Mouse (Mus musculus): Measurements from ENCODE around the gene Agpat2. TPM values are rescaled to one million over a fixed set of nuclear protein-coding genes. Genes with fewer than 3 reads are reported as not detected.

Gene Agpat2
- polyA plus RNA-seq, 1 experiment from 2014 or later: 9.6 TPM

DNA sequence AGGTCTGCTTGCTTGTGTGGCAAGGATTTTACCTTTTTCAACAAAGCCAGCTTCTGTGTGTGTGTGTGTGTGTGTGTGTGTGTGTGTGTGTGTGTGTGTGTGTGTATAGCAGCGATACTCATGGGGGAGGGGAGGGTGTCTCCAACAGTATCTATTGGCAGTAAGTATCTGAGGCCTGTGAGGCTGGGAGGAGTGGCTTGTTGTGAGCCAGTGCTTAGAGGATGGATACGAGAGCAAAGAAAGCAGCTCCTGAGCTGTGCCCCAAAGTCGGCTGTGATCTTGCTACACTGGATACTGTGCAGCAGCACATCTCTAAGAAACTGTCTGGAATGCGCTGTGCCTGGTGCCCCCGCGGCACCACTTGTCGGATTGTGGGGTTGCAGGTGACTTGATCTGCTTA, 13.7 kb upstream of the Agpat2 start:
- Histone ChIP-seq H3K36me3 (no peaks in the 10 kb centered on the region), H3K4me3 (no peak overlapping the region), H3K4me2 (replicated peaks) (no peak overlapping the region), H3K4me1 (no peaks in the 10 kb centered on the region), H3K9ac (replicated peaks) (no peak overlapping the region), H3K27ac (replicated peaks) (no peak overlapping the region), H3K9me3 (no peaks in the 10 kb centered on the region), H3K27me3 (0 out of 2 replicates have a peak, but pooled peaks cover 4% of the 10 kb centered on the region)
- no peak for ATAC-seq (ENCODE audit: low FRiP score, low read depth)
- WGBS: 60% methylated on average over 7 of the region's 7 CpGs

- Histone ChIP-seq H3K27me3 (0 out of 2 replicates have a peak, but pooled peaks cover 4% of the 10 kb centered on the region), H3K4me2 (replicated peaks) (no peak overlapping the region), H3K9me3 (no peaks in the 10 kb centered on the region), H3K4me3 (no peak overlapping the region), H3K27ac (replicated peaks) (no peak overlapping the region), H3K36me3 (no peaks in the 10 kb centered on the region), H3K4me1 (no peaks in the 10 kb centered on the region), H3K9ac (replicated peaks) (no peak overlapping the region)
- 83% methylated on average over 6 of the region's 6 CpGs for WGBS
- no peak for ATAC-seq (ENCODE audit: low FRiP score, low read depth)
Observed at GRCm38 (mm10) chr2:26617331-26617730, 13.1 kb upstream of the Agpat2 start.

GRCm38 (mm10) chr2:26615459-26616124, 11.4 kb upstream of the Agpat2 start:
- 86% methylated on average over 4 of the region's 4 CpGs for WGBS
- Histone ChIP-seq H3K27ac (replicated peaks) (no peak overlapping the region), H3K4me2 (replicated peaks) (no peak overlapping the region)

GRCm38 (mm10) chr2:26614903-26615302, 10.7 kb upstream of the Agpat2 start:
- ATAC-seq (ENCODE audit: low FRiP score, low read depth): no peak
- no peak overlapping the region for H3K27ac ChIP-seq (replicated peaks)
- H3K9ac ChIP-seq (replicated peaks): no peak overlapping the region
- no peaks in the 10 kb centered on the region for H3K9me3 ChIP-seq
- 0 out of 2 replicates have a peak, but pooled peaks cover 4% of the 10 kb centered on the region for H3K27me3 ChIP-seq
- no peaks in the 10 kb centered on the region for H3K4me1 ChIP-seq
- H3K36me3 ChIP-seq: no peaks in the 10 kb centered on the region
- 86% methylated on average over 5 of the region's 5 CpGs for WGBS
- no peak overlapping the region for H3K4me3 ChIP-seq
- H3K4me2 ChIP-seq (replicated peaks): no peak overlapping the region

More at GRCm38 (mm10) chr2:26615459-26616124, 11.4 kb upstream of the Agpat2 start:
- Histone ChIP-seq H3K4me1 (no peaks in the 10 kb centered on the region), H3K36me3 (no peaks in the 10 kb centered on the region), H3K9ac (replicated peaks) (no peak overlapping the region), H3K9me3 (no peaks in the 10 kb centered on the region), H3K27me3 (0 out of 2 replicates have a peak, but pooled peaks cover 4% of the 10 kb centered on the region), H3K4me3 (no peak overlapping the region)
- ATAC-seq (ENCODE audit: low FRiP score, low read depth): no peak

DNA sequence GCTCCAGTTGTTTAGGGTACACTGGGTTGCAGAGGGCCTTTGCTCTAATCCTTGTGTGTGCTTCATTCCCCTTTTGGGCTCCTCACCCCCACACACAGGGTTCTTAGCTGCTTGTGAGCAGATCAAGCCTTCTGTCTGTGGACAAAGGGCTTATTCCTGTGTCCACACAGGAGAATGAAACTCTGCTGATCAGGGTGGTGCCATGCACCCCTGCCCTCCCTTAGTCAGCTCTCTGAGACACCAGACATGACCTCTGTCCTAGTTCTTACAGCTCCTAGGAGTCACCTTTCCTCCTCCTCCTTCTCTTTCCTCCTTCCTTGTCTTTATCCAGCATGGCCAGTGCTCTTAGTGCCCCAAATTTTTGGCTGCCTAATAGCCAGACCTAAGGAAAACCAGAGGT, 7.7 kb upstream of the Agpat2 start:
- H3K4me3 ChIP-seq: no peak overlapping the region
- ATAC-seq (ENCODE audit: low FRiP score, low read depth): no peak
- H3K36me3 ChIP-seq: no peaks in the 10 kb centered on the region
- H3K9ac ChIP-seq (replicated peaks): no peak overlapping the region
- H3K9me3 ChIP-seq: no peaks in the 10 kb centered on the region
- peaks cover 16% of the 10 kb centered on the region; the same call in 1 of the 2 replicates for H3K27me3 ChIP-seq
- H3K4me2 ChIP-seq (replicated peaks): no peak overlapping the region
- no peak overlapping the region for H3K27ac ChIP-seq (replicated peaks)
- H3K4me1 ChIP-seq: no peaks in the 10 kb centered on the region

DNA sequence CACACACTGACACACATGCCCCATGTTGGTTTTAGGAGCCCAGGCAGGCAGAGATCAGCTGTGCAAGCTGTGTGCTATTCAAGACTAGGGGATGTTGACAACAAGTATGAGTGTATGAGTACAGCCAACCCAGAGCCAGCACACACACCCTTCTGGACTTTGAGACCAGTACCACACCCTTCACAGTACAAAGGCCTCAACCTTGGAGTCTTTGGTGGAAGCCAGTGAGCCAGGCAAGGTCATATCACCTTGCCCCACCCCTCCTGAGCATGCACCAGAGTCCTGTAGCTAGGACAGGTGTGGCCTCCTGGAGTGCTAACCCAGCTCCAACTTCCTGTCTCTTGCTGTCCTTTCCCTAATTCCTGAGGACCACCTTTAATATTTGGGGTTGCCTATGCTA, 6.8 kb upstream of the Agpat2 start:
- Histone ChIP-seq H3K36me3 (no peaks in the 10 kb centered on the region), H3K4me2 (replicated peaks) (no peak overlapping the region), H3K9me3 (no peaks in the 10 kb centered on the region), H3K4me1 (no peaks in the 10 kb centered on the region), H3K27me3 (peaks cover 21% of the 10 kb centered on the region), H3K4me3 (no peak overlapping the region), H3K9ac (replicated peaks) (no peak overlapping the region), H3K27ac (replicated peaks) (no peak overlapping the region)
- no peak for ATAC-seq (ENCODE audit: low FRiP score, low read depth)

GRCm38 (mm10) chr2:26610526-26610925, 6.3 kb upstream of the Agpat2 start:
- H3K27me3 ChIP-seq: peaks cover 26% of the 10 kb centered on the region
- no peak for ATAC-seq (ENCODE audit: low FRiP score, low read depth)

DNA sequence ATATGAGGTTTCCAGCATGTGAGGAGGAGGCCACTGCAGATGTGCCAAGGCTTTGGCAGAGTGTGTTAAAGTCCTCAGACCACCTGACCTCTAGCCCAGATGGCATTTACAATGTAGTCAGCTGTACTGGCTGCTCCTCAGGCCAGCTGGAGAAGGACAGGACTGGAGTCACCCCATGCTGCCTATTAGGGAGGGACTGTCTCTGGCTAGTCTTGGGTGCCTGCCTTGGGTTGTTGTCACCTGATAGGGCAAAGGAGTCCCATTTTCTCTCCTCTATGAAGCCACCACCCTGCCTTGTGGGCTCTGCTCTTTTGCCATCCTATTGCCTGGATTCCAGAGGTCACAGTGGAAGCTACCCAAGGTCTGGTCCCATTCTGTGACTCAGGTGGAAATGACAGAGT, 5.0 kb upstream of the Agpat2 start:
- H3K27me3 ChIP-seq: peaks cover 33% of the 10 kb centered on the region
- H3K4me2 ChIP-seq (replicated peaks): no peak overlapping the region
- H3K4me3 ChIP-seq: no peak overlapping the region
- no peaks in the 10 kb centered on the region for H3K36me3 ChIP-seq
- no peaks in the 10 kb centered on the region for H3K9me3 ChIP-seq
- no peak for ATAC-seq (ENCODE audit: low FRiP score, low read depth)
- no peak overlapping the region for H3K9ac ChIP-seq (replicated peaks)
- H3K4me1 ChIP-seq: peaks cover 3% of the 10 kb centered on the region
- no peak overlapping the region for H3K27ac ChIP-seq (replicated peaks)

More at GRCm38 (mm10) chr2:26610526-26610925, 6.3 kb upstream of the Agpat2 start:
- Histone ChIP-seq H3K36me3 (no peaks in the 10 kb centered on the region), H3K4me2 (replicated peaks) (no peak overlapping the region), H3K4me1 (no peaks in the 10 kb centered on the region), H3K9ac (replicated peaks) (no peak overlapping the region), H3K27ac (replicated peaks) (no peak overlapping the region), H3K4me3 (no peak overlapping the region), H3K9me3 (no peaks in the 10 kb centered on the region)
- 66% methylated on average over 3 of the region's 3 CpGs for WGBS

GRCm38 (mm10) chr2:26608781-26609180, 4.6 kb upstream of the Agpat2 start:
- no peak for ATAC-seq (ENCODE audit: low FRiP score, low read depth)
- H3K36me3 ChIP-seq: no peaks in the 10 kb centered on the region
- no peak overlapping the region for H3K27ac ChIP-seq (replicated peaks)

GRCm38 (mm10) chr2:26607056-26607910, 3.1 kb upstream of the Agpat2 start:
- Histone ChIP-seq H3K9ac (replicated peaks) (no peak overlapping the region), H3K4me2 (replicated peaks) (no peak overlapping the region), H3K36me3 (no peaks in the 10 kb centered on the region), H3K9me3 (no peaks in the 10 kb centered on the region), H3K27me3 (peaks cover 53% of the 10 kb centered on the region), H3K27ac (replicated peaks) (no peak overlapping the region), H3K4me1 (peaks cover 14% of the 10 kb centered on the region), H3K4me3 (no peak overlapping the region)
- no peak for ATAC-seq (ENCODE audit: low FRiP score, low read depth)
- 59% methylated on average over 6 of the region's 6 CpGs for WGBS

More at GRCm38 (mm10) chr2:26608781-26609180, 4.6 kb upstream of the Agpat2 start:
- Histone ChIP-seq H3K4me1 (peaks cover 8% of the 10 kb centered on the region), H3K4me2 (replicated peaks) (no peak overlapping the region), H3K4me3 (no peak overlapping the region), H3K27me3 (peaks cover 38% of the 10 kb centered on the region), H3K9me3 (no peaks in the 10 kb centered on the region), H3K9ac (replicated peaks) (no peak overlapping the region)

DNA sequence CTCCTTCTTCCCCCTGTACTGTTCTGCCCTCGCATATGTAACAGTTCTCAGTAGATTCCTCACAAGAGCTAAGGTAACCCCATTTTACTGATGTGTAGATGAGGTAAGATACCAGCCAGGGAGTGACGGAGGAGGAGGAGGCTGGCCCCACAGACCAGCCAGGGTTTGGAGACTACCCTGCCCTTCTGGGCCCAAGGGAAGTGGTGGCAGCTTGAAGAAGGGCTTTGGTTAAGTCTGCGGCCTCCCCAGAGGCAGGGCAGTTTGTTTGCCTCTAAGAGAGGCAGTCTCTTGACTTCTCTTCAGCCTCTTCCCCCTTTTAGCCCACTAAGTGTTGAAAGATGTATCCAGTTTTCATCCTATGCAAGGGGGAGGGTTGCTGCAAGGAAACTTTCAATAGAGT, 2.4 kb upstream of the Agpat2 start:
- no peaks in the 10 kb centered on the region for H3K9me3 ChIP-seq
- H3K4me2 ChIP-seq (replicated peaks): no peak overlapping the region
- peaks cover 14% of the 10 kb centered on the region for H3K4me1 ChIP-seq
- no peak overlapping the region for H3K9ac ChIP-seq (replicated peaks)
- no peaks in the 10 kb centered on the region for H3K36me3 ChIP-seq
- no peak overlapping the region for H3K4me3 ChIP-seq
- H3K27me3 ChIP-seq: peaks cover 53% of the 10 kb centered on the region
- no peak for ATAC-seq (ENCODE audit: low FRiP score, low read depth)
- WGBS: 91% methylated on average over 3 of the region's 3 CpGs
- H3K27ac ChIP-seq (replicated peaks): no peak overlapping the region

DNA sequence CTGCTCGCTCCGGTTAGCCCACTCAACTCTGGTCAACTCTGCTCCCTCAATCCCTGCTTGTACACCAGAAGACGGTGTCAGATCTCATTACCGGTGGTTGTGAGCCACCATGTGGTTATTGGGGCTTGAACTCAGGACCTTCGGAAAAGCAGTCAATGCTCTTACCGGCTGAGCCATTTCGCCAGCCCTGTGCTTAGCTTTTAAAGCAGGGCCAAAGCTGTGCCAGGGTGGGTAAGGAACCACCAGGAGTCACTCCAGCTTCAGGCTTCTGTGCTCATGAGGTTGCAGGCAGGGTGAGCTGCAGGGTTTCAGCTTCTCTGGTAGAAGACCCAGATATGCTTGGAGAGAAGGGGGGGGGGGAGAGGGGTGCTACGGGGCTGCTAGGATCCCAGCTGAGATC, 1.1 kb upstream of the Agpat2 start:
- peaks cover 14% of the 10 kb centered on the region for H3K4me1 ChIP-seq
- H3K9ac ChIP-seq (replicated peaks): no peak overlapping the region
- H3K9me3 ChIP-seq: no peaks in the 10 kb centered on the region
- no peak overlapping the region for H3K4me2 ChIP-seq (replicated peaks)
- no peak overlapping the region for H3K4me3 ChIP-seq
- WGBS: 85% methylated on average over 8 of the region's 8 CpGs
- no peaks in the 10 kb centered on the region for H3K36me3 ChIP-seq
- no peak overlapping the region for H3K27ac ChIP-seq (replicated peaks)
- peaks cover 53% of the 10 kb centered on the region for H3K27me3 ChIP-seq
- ATAC-seq (ENCODE audit: low FRiP score, low read depth): no peak

Data from midbrain, embryonic 12.5 days (tissue).